Comparison of ENCODE assay signal across 9 mouse cellular contexts in the genomic region with DNA sequence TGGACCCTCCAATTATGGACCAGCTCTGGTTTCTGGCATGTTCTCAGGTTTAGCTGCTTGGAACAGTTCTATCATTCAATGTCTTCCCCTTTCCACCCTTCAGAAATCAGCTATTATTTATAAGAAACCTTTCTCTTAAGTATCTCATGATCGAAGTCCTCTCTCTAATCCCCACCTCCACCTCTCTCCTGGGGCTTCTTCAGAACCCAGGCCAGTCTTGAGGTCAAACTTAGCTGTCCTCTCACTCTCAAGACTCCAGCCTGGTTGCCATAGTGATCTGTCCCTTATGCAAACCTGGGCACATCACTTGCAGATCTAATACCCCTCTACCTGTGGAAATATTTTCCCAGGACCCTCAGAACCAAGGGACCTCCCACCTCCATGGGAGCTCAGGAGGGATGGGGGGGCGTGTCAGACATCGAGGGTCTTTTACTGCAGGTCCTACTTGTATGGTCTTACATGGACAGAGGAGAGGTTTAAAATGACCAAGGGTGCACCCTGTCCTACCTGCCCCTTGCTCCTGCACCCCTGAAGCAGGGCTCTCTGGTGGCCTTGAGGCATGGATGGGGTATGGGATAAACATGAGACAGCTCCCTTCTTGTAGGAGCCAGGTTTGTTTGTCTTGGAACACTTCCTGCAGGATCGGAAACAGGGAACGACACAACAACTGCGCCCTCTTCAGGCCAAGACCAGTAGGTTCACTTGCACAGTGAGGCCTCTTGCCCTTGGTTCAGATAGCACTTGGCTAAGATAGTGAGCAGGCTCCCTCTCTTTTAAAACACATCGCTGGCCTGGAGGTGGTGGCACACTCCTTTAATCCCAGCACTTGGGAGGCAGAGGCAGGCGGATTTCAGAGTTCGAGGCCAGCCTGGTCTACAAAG. TPM values are rescaled to one million over a fixed set of nuclear protein-coding genes. Genes with fewer than 3 reads are reported as not detected.
DNase-seq lines count a peak whose midpoint lies in the region; ATAC-seq and TF ChIP-seq lines count a peak whose summit lies in the region.
"Not testable (repeated sequence)": the region's sequence is repeated elsewhere in the genome, so short reads cannot be mapped to it uniquely, and the experiment has no call there.
"Had no signal": no experiment of that assay in that cellular context is flagged by ENCODE, and none has a peak within 500 bp of the region (broad histone marks: within the 10 kb centered on the region; RNA-seq: fewer than 3 reads in every experiment).

No protein-coding gene starts in this region.

- not testable (repeated sequence) for H3K4me2 ChIP-seq in liver, embryonic 11.5 days

- not testable (repeated sequence) for TF ChIP-seq POLR2A in kidney, adult 2 months (IDR thresholded peaks at IDR 0.05; ENCODE audit: low read depth, low read length)

- not testable (repeated sequence) for TF ChIP-seq CTCF in kidney, adult 2 months (conservative IDR thresholded peaks at IDR 0.05; ENCODE audit: insufficient read depth, insufficient read length, low read depth, low read length)

- DNase-seq in adrenal gland, adult (ENCODE audit: inconsistent age in 2 of 2, low spot score in 1 of 2), result peak; percentile 49 to 88
- peak; percentile 44 for DNase-seq in kidney, adult 2 months
- peak; percentile 20 for DNase-seq in liver, embryonic 11.5 days (ENCODE audit: low spot score)
- DNase-seq in natural killer cell, adult 2 months (ENCODE audit: low spot score in 2 of 2), result peak; percentile 30 to 39
- peak; percentile 3 for DNase-seq in splenic B cell, adult 2 months (ENCODE audit: low read depth, low spot score)
- peak; percentile 1 for DNase-seq in yolk sac, embryonic 10.5 days (ENCODE audit: low spot score)

- not testable (repeated sequence) for H3K27ac ChIP-seq in kidney, adult 2 months (ENCODE audit: insufficient read depth, low read depth, low read length); liver, embryonic 11.5 days (ENCODE audit: low read depth, low read length)

- WGBS in kidney, adult 2 months, result 86% methylated on average over 3 of the region's 9 CpGs
- WGBS in liver, embryonic 11.5 days, result 69% methylated on average over 3 of the region's 9 CpGs

- not testable (repeated sequence) for H3K36me3 ChIP-seq in kidney, adult 2 months (ENCODE audit: control insufficient read depth, insufficient read depth, low read length); liver, embryonic 11.5 days (ENCODE audit: control insufficient read depth, insufficient read depth, low read length); splenic B cell, adult 2 months (ENCODE audit: control insufficient read depth, insufficient read depth, low read length, poor library complexity, severe bottlenecking)

- peak; percentile 81 for ATAC-seq in common myeloid progenitor, adult 5-6 weeks (replicated peaks; ENCODE audit: low read depth, poor library complexity, severe bottlenecking)
- ATAC-seq in granulocyte monocyte progenitor cell, adult 5-6 weeks (replicated peaks; ENCODE audit: poor library complexity, severe bottlenecking), result peak; percentile 72
- not testable (repeated sequence) for ATAC-seq in liver, embryonic 11.5 days (replicated peaks; ENCODE audit: low FRiP score)

- H3K27me3 ChIP-seq in kidney, adult 2 months (replicated peaks; ENCODE audit: control insufficient read depth, insufficient read depth, low read length); liver, embryonic 11.5 days (replicated peaks; ENCODE audit: control insufficient read depth, insufficient read depth, low read length); splenic B cell, adult 2 months (ENCODE audit: control insufficient read depth, insufficient read depth, low read length, poor library complexity, severe bottlenecking): not testable (repeated sequence)

- H3K4me1 ChIP-seq in kidney, adult 2 months (ENCODE audit: control insufficient read depth, insufficient read depth, low read length); liver, embryonic 11.5 days (replicated peaks; ENCODE audit: control insufficient read depth, insufficient read depth, low read length): not testable (repeated sequence)

- not testable (repeated sequence) for H3K9ac ChIP-seq in liver, embryonic 11.5 days (ENCODE audit: low read depth, low read length)

- H3K9me3 ChIP-seq in liver, embryonic 11.5 days (ENCODE audit: control insufficient read depth, low read length), result not testable (repeated sequence)

- not testable (repeated sequence) for H3K4me3 ChIP-seq in kidney, adult 2 months (ENCODE audit: insufficient read depth, low read depth, low read length); liver, embryonic 11.5 days (ENCODE audit: low read depth, low read length)

RNA-seq across cellular contexts. Expression of gene Gm21119, which starts 24.4 kb away (rescaled TPM):
- total RNA-seq in common myeloid progenitor, adult 5-6 weeks (2017), result not detected in 2 replicates
- total RNA-seq in granulocyte monocyte progenitor cell, adult 5-6 weeks (2014; fragmentation: Nextera tagmentation), result not detected in 2 replicates
- total RNA-seq in granulocyte monocyte progenitor cell, adult 5-6 weeks (2017), result not detected in 2 replicates
- not detected in 2 replicates for polyA plus RNA-seq in kidney, adult 2 months (2012; rRNA removed)
- polyA plus RNA-seq in liver, embryonic 11.5 days (2014; fragmentation: Nextera tagmentation; extraction: Ambion mirVana), result not detected in 2 replicates
- polyA plus RNA-seq: limb, embryonic 12.5 days had no signal

Comparison
In these comparisons a context has a peak if more than half of its experiments do, and no peak if none do; other contexts are left out.
1. DNase-seq: peak in every context shown above with its lines; median percentile 68 in adrenal gland, adult; 44 in kidney, adult 2 months; 34 in natural killer cell, adult 2 months; 20 in liver, embryonic 11.5 days; 3 in splenic B cell, adult 2 months; 1 in yolk sac, embryonic 10.5 days.